Mouse (Mus musculus): ENCODE results near the gene Fbn1.

Fbn1 gene

GRCm38 (mm10) chr2:125456059-125456789 lies 51.6 kb downstream of the Fbn1 start:
- DNase-seq (ENCODE audit: low spot score in 2 of 2) = no peak

- DNase-seq (ENCODE audit: low spot score in 2 of 2) = no peak
These were observed 53.0 kb downstream of the Fbn1 start for GRCm38 (mm10) chr2:125454781-125455180.

- no peak for DNase-seq (ENCODE audit: low spot score in 2 of 2)
These were observed 55.3 kb downstream of the Fbn1 start for GRCm38 (mm10) chr2:125452369-125453097.

GRCm38 (mm10) chr2:125449361-125449760 lies 58.4 kb downstream of the Fbn1 start:
- no peak for DNase-seq (ENCODE audit: low spot score in 2 of 2)

- no peak for DNase-seq (ENCODE audit: low spot score in 2 of 2)
These were observed 58.9 kb downstream of the Fbn1 start for GRCm38 (mm10) chr2:125448881-125449280.

GRCm38 (mm10) chr2:125447274-125447898 lies 60.4 kb downstream of the Fbn1 start:
- no peak for DNase-seq (ENCODE audit: low spot score in 2 of 2)

DNA sequence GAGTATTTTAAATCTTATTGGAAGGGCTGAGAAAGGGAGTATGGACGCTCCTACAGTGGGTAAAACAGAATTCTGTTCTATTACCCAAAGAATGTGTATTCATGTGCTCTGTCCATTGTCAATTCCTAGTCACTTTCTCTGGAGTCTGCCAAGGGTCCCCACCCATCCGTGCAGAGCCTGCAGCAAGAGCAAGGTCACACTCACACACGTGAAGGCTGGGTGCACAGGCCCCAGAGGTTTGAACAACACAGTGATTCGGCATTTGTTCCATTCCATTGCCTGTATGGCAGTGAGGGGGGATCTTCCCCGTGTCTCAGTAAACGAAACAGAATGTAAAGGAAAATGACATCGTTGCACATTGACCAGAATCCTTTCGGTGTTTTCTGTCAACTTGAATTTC lies 69.4 kb downstream of the Fbn1 start:
- DNase-seq (ENCODE audit: low spot score in 2 of 2) = no peak

DNA sequence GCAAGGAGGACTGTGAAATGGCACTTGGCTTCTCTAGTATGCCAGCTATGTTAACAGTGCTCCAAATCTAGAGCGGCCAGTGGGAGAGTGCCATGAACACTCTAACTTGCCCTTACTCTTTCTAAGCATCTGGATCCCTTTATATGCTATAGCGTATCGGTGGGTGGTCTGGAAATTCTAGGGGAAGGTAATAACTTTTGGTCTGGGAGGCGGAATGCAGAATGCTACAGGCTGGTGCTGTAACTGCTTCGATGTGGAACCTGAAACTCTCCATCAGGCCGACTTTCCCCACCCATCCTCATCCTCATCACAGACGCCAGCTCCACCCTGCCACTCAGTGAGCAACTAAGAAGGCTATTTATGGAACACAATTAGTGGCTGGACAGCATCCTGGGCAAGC lies 71.6 kb downstream of the Fbn1 start:
- no peak for DNase-seq (ENCODE audit: low spot score in 2 of 2)

DNA sequence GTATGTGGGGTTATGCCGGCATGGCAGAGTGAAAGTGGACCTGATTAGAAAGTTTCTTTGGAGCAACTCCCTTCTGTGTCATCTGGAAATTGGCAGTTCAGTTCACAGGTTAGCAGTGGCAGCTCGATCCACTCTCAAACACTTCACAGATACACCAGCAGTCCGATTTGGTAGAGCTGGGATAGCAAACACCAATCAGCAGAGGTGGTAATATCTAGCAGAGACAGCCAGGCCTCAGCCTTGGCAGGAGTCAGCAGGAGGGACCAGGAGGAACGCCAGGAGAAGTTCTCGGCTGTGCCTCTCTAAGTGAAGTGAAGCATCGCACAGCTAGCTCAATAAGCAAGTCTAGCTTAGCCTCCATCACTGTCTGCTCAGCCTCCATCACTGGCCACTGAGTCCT lies 74.3 kb downstream of the Fbn1 start:
- no peak for DNase-seq (ENCODE audit: low spot score in 2 of 2)

GRCm38 (mm10) chr2:125431491-125431890 lies 76.3 kb downstream of the Fbn1 start:
- DNase-seq (ENCODE audit: low spot score in 2 of 2) = no peak

- no peak for DNase-seq (ENCODE audit: low spot score in 2 of 2)
These were observed 78.9 kb downstream of the Fbn1 start for GRCm38 (mm10) chr2:125428811-125429438.

GRCm38 (mm10) chr2:125420604-125421003 lies 87.2 kb downstream of the Fbn1 start:
- no peak for DNase-seq (ENCODE audit: low spot score in 2 of 2)

GRCm38 (mm10) chr2:125419681-125420080 lies 88.1 kb downstream of the Fbn1 start:
- DNase-seq (ENCODE audit: low spot score in 2 of 2) = no peak

DNA sequence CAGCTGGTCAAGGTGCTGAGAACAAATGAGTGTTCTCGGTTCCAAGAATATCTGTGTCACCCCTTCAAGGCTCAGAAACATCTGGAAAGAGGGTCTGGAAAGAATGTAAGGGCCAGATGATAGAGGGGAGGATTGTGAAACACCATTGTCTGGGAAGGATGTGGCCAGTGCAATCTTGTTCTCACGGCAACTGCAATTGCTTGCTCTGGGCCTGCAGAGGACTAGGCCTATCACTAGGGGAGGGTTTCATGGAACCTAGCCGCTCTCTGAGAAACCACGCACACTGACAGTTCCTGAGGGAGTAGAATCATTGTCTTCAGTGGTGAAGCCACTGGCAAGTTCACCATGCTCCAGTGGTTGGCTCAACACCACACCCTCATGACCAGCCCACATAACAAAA lies 89.2 kb downstream of the Fbn1 start:
- DNase-seq (ENCODE audit: low spot score in 2 of 2) = no peak

DNA sequence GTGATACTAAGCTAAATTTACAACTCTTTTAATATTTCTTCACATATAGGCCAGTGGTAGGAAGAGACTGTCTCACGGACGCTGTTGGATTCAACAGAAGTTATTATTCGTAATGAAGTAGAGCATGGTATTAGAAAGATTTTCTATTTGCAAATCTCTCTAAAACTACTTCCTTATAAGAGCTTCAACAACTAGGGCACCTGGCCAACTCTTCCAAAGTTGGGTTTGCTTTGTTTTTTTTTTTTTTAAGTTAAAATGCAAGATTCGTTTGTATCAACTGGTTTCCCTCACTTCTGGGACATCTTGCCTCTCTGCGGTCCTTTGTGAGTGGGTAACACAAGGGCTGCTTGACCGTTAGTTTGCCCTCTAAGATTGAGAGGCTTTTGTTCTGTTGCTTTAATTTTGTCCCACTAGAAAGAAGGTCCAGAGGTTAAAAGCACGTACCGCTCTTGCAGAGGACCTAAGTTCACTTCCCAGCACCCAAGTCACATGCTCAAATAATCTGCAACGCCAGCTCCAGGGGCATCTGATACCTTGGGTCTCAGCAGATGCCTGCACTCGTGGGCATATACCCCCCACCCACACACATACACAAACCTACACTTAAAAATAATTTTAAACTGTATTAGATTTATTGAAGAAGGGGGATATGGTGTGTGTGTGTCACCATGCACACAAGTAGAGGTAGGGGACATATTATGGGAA lies 91.1 kb downstream of the Fbn1 start:
- DNase-seq (ENCODE audit: low spot score in 2 of 2) = no peak

DNA sequence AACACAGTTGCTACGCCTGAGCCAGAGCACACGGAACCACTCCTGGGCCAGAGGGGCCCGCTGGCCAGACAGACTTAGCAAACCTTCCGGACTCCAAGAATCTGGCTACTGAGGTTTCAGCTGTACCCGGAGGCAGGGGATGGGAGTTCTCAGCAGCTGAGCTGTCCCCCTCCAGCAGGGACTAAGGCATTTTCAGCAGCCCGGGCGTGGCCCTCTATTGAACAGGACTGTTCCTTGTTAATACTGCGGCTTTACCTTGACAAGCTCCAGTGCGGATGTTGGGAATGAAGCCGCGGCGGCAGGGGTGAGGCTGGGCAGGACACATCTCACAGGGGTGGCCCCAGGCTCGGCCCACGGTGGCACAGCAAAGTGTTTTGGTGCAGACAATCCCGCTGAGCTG lies 95.4 kb downstream of the Fbn1 start:
- DNase-seq (ENCODE audit: low spot score in 2 of 2) = no peak

DNA sequence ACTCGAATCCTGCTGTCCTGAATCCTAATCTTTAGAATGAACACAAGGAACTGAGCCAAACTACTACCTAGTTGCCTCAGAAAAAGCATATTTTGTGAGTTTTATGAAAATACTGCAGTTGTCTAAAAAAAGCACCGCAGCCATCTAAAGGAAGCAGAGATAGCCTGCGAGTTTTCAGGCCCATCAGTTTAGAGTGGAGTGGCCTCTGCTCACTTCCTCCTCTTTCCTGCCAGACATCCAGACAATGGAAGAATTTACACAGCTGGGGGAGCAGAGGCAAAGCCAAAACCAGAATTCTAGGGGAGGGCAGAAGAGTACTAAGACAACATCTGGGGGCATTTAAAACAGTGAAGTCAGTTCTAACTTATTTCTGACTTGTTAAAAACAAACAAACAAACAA lies 96.0 kb downstream of the Fbn1 start:
- DNase-seq (ENCODE audit: low spot score in 2 of 2) = no peak

GRCm38 (mm10) chr2:125404509-125405105 lies 103.2 kb downstream of the Fbn1 start:
- no peak for DNase-seq (ENCODE audit: low spot score in 2 of 2)

DNA sequence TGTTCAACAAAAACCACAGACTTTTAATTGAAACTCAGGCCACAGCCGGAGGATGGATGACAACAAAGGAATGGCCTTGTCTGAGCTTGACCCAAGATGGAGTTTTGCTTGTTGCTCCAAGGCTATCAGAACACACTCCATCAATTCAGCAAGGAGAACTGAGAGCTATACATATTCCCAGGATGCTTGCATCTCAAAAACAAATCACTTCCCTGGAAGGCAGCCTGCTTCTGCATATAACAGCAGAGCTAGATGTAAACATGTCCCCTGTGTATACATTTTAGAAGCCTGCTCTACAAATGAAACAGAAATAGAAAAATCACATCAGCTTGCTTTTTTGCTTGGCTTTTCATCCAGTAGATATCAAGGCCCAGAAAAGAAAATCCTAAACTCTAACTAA lies 105.5 kb downstream of the Fbn1 start:
- DNase-seq (ENCODE audit: low spot score in 2 of 2) = no peak

DNA sequence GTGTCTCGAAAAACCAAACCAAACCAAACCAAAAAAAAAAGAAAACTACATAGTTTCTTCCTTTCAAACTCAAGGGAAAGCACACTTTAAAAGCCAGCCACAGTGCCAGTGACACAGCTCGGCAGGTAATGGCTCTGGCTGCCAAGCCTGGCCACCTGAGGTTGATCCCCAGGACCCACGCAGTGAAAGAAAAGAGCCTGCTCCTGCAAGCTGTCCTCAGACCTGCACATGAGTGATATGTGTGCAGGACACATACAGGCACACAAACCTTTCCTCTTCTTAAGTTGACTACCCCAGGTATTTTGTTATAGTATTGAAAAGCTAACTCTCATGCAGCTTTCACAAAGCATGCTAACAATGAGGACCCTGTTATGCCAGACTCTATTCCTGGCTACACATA lies 107.7 kb downstream of the Fbn1 start:
- no peak for DNase-seq (ENCODE audit: low spot score in 2 of 2)

DNA sequence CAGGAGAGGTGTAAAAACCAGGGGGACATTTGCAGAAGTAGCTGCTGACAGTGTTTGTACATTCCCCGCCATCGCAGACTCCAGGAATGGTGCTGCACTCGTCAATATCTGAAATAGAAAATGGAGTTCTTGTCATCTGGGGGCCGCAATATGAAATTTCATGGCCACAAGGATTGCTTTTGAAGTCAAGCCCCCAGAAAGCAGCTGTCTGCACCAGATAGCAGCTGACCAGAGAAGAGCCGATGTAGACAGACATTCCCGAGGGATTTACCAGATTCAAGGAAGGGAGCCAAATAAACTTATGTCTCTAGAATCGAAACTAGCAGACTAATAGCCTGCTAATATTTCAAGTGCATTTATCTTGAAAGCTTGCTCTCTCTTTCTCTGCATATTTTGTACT lies 110.0 kb downstream of the Fbn1 start:
- DNase-seq (ENCODE audit: low spot score in 2 of 2) = no peak

Measured in left cerebral cortex, adult 9 months (tissue).